Mouse (Mus musculus) brain, embryonic 14.5 days (tissue): ENCODE results near the gene Lrsam1. TPM values are rescaled to one million over a fixed set of nuclear protein-coding genes. Genes with fewer than 3 reads are reported as not detected.

Experiments
- DNase-seq: peaks from one replicate; pipeline ENCODE4 v3.0.0-alpha.2; 2011; ENCODE audit warnings: low read depth
- CTCF ChIP-seq: fragments of 200-500 bp; IDR thresholded peaks from 2 replicates; pipeline ENCODE4 v1.5.1; 2012; ENCODE audit warnings: inconsistent platforms, mild to moderate bottlenecking, moderate library complexity, borderline replicate concordance; ENCODE audit not compliant: insufficient read depth, insufficient read length; ENCODE audit errors: extremely low read depth
- POLR2A ChIP-seq: fragments of 200-500 bp; IDR thresholded peaks from 2 replicates; pipeline ENCODE4 v1.6.1; 2012; ENCODE audit warnings: mild to moderate bottlenecking, inconsistent platforms, borderline replicate concordance; ENCODE audit not compliant: poor library complexity, insufficient read depth, insufficient read length, severe bottlenecking; ENCODE audit errors: extremely low read depth
- polyA plus RNA-seq: library from polyadenylated mRNA; depleted of rRNA; stranded (reverse); fragments of >200 nt; gene quantifications from 2 replicates; pipeline ENCODE4 v1.2.3, GENCODE M21; 2012

Gene Lrsam1
- polyA plus RNA-seq, 1 experiment, result 31.8 TPM

DNA sequence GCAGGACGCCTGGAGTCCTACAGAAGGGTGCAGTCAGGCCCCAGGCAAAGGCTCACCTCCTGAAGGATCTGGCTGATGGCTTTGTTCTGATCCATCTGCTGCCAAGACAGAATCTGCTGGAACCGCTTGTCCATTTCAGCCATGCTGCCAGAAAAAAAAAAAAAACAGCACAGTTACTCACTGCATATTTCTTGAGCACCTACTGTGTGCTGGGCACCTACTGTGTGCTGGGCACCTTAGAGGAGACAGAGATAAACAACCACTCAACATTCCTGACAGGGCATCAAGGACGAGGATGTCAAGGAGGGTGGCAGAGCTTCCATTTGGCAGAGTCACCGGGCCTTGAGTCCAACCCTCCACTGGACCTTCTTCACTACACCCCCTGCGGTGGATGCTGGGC is 22.7 kb downstream of the Lrsam1 start:
- TF ChIP-seq CTCF, result no peak
- TF ChIP-seq POLR2A, result no peak
- DNase-seq, result no peak

DNA sequence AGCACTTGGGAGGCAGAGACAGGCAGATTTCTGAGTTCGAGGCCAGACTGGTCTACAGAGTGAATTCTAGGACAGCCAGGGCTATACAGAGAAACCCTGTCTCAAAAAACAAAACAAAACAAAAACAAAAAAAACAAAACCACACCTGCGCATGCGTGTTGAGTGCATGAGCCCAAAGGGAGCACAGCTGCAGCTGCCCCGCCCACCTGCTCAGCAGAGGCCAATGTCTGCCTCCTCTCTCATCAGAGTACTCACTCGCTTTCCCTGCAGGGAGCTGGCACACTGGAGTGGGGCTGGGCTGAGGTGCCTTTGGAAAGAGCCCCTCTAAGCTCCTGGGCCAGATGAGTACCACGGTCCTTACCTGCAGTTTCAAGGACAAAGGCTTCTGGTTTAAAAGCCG is 29.7 kb downstream of the Lrsam1 start:
- no peak for DNase-seq
- TF ChIP-seq POLR2A (no peak), CTCF (no peak)

DNA sequence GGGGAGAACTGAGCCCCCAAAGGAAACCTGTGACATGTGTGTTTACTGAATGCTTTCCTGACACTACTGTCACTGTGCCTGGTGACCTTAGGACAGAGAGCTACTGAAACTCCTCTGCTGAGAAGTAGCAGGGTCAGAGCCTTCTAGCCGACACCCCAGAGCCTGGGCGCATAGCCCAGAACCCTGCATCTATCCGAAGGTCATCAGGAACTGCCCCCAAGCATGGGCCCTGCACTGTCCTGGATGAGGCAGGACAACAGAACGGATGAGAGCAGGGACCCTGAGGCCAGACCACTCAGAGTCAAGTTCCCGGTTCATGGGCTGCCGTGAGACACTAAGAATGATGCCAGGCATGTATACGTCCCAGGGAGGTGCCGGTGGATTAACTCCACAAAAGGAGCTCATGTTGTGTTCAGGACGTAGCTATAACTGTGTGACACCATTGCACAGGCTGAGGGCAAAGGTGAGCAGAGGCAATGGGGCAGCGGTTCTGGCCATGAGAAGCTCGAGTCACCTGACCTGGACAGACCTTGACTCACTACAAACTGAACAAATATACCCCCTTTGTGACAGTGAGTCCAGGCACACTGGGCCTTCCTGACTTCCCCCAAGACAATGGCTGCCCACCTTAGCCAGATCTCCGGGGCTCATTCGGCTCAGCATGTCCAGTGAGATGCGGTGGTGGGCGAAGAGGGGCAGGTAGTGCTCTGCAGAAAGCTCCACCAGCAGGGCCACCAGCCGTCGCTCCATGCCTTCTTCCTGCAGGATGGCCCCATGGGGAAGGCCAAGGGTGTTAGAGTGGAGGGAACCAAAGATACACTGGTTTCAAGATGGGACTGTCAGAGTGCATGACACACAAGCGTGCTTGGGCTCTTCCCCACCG is 32.2 kb downstream of the Lrsam1 start:
- DNase-seq, result no peak

DNA sequence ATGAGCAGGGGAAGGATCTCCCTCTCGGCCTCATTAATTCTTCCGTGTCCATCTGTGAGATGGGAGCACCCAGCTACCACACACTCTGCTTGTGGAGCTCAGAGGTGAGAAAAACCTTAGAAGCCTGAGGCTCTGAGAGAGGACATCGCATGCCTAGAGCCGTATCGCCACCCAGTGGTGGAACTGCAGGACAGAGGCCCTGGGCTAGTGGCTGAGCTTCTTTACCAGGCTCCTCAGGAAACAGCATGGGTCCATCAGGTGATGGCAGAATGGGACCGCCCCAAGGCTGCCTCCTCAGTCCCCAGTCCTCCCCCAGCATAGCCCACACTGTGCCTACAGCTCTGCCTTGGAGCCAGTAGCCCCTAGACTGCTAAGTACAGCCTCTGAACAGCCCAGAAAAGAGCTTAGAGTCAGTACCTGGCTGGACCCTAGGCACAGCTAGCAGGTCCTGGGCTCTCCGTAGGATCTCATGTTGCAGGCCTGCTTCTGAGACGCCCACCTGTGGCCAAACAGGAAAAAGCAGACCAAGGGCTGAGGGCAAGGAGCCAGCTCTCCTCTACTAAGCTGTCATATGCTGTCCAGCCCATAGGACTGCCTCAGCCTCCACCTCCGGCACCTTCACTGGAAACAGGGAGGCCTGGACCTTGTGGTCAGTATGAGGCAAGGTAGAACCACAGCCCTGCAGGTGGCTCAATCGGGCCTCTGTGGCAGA is 33.0 kb downstream of the Lrsam1 start:
- TF ChIP-seq CTCF, result peak; percentile 82
- TF ChIP-seq POLR2A, result no peak

More for the DNA sequence above, 32.2 kb downstream of the Lrsam1 start:
- no peak for TF ChIP-seq POLR2A
- no peak for TF ChIP-seq CTCF

DNA sequence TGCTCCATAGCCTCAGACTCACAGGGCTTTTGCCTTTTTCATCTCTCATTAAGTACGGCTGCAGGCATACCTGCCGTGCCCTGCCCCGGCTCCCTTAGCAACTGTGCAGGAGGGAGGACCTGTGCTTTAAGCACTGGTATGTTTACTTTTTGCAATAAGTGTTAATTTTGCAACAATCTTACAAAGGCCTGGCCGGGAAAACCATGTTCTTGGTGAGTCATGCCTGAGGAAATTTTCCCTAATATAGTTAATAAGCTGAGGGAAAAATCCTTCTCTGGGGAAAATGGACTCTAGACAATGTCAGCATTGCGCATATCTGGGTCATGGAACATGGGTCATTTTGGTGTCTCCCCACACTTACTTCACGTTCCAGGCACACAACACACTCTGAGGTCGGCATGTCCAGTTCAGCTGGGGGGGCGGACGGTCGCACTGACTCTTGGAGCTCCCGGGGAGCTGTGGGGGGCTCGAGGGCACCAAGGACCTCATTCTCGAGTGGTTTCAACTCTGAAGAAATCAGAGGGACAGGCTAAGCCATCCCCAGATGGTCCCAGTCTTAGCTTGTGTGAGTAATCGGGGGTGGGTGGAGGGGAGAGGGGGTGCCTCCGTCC is 33.7 kb downstream of the Lrsam1 start:
- TF ChIP-seq CTCF, result no peak
- DNase-seq, result no peak

More for the DNA sequence above, 33.0 kb downstream of the Lrsam1 start:
- peak; percentile 69 for DNase-seq

DNA sequence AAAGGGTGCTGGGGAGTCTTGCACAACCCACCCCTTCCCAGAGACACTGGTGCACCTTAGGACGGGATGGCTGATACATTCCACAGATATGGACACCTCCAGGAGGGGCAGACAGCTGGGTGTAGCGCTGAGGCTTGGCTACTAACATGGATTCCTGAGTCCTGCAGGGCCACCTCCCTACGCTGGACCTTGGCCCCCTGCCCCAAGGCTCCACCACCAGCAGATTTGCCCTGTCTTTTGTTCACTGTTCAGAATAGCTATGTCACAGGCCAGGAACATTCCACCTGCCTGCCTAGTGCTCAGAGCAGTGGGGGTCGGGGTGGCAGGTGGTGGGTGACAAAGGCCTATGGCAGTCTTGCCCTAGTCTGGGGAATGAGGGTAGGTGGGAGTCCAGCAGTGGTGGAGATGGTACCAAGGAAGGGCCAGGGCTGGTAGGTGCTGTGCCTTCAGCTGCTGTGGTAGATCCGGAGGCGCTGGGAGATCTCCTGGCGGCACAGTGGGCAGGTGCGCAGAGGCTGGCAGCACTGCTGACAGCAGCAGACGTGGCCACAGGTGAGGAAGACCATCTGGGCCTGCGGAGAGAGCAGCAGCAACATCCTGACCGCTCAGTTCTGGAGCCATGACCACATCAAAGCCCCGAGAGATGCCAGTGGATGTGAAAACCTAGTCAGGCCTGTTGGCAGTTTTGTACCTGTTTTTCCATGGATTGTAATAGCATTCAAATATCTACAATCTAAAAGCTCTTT is 34.9 kb downstream of the Lrsam1 start:
- no peak for TF ChIP-seq CTCF
- TF ChIP-seq POLR2A, result no peak
- DNase-seq, result no peak

DNA sequence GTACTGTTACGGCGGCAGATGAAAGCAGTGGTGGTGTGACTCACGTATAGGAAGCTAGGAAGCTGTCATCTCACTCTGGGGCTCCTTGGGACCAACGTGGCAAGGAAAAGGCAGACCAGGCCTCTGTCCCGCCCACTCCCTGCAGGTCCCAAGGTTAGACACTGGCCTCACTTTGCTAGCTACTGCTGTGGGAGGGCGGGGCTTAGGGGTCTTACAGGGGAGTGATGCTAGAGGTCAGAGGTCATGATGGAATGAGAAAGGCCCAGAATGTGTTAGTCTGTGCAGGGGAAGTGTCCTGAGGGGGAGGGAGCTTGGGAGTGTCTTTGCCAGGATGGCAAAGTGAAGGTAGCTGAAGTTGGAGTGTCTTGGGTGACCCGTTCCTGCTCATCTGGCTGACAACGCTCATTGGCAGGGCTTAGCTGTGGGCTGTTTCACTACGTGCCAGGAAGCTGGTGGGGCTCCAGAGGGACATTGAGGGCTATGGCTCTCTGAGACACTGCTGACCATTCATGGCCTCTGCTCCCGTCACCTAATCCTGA is 37.0 kb downstream of the Lrsam1 start:
- no peak for DNase-seq
- TF ChIP-seq CTCF (no peak), POLR2A (no peak)

DNA sequence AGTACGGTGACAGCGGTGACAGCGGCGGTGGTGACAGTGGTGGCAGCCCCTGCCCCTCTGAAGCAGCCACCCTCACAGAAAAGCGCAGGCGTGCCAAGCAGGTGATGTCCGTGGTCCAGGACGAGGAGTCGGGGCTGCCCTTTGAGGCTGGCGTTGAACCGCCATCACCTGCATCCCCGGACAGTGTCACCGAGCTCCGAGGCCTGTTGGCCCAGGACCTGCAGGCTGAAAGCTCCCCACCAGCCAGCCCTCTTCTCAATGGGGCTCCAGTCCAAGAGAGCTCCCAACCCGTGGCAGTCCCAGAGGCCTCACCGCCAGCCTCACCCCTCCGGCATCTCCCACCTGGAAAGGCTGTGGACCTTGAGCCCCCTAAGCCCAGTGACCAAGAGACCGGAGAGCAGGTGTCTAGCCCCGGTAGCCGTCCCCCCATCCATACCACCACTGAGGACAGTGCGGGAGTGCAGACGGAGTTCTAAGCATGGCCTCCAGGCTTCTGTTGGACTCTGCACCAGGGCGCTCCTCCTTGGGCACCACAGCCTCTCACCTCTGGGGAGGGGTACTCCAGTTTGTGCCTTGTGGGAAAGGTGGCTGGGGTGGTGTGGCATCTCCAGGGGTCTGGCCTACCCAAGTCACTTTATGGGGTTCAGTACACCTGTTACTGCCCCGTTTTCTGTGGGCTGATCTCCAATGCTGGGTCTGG is 37.7 kb downstream of the Lrsam1 start:
- no peak for DNase-seq
- no peak for TF ChIP-seq CTCF

DNA sequence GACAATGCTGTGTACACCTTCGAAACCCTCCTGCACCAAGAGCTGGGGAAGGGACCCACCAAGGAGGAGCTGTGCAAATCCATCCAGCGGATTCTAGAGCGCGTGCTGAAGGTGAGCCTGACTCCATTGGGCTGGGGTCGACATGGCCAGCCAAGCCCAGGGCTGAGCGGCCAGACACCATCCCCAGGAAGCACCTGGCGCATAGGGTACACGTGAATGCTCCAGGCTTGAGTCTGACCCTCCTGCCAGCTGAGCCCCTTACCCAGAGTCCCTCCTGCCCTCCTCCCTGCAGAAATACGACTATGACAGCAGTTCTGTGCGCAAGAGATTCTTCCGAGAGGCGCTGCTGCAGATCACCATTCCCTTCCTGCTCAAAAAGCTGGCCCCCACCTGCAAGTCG is 38.9 kb downstream of the Lrsam1 start:
- DNase-seq, result no peak
- TF ChIP-seq CTCF, result no peak
- TF ChIP-seq POLR2A, result no peak

DNA sequence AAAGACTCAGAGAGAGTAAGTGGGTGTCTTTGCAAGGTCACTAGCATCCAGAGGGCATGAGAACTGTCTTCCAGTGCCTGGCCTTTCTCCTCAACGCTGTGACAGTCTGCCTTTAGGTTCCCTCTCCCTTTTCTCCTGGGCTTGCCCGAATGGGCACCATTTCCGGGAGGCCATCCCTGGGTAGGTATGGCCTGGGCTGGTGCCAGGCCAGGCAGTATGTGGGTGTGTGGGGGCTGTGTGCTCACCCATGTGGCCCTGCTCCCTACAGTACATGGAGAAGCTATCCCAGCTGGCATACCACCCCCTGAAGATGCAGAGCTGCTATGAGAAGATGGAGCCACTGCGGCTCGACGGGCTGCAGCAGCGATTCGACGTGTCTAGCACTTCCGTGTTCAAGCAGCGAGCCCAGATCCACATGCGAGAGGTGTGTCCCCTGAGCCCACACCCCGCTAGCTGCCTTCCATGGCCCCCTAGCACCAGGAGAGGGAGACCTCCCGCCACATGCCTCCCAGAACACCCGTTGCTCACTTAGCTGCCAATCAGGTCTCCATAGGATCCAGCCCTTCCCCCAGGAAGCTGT is 39.5 kb downstream of the Lrsam1 start:
- TF ChIP-seq CTCF (no peak), POLR2A (no peak)
- no peak for DNase-seq
